Mouse (Mus musculus): ENCODE results near the gene Pramel1.
"Not testable (repeated sequence)": the region's sequence is repeated elsewhere in the genome, so short reads cannot be mapped to it uniquely, and the experiment has no call there.

Pramel1 gene

DNA sequence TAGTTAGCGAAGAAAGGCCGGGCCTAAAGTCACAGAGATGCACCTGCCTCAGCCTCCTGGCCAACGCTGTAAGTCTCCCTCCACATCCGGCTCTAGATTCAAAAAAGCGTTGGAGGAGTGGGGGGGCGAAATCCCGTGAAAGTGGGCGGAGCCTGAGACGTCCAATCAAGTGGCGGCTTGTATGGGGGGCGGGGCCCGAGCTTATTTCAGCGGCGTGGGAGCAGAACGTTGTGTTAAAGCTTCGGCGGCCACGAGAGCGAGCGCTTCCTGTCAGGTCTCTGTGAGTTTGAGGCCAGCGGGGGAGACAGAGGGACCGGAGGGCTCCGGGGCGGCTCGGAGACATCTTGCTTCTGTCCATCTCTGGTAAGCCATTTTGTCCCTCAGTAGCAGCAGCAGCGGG lies at the start of gene Pramel1:
Gene Pramel1, plus strand, starts transcription at position 248 of the 400 bp plus-strand sequence.
- CTCF ChIA-PET = interaction anchor here (0.7 kb wide), 1 partner anchor 62 kb away, joined by 12 read pairs; no protein-coding TSS in a partner anchor

- CTCF ChIA-PET = not testable (repeated sequence)
Measured at GRCm38 (mm10) chr4:143345491-143345890, 48.7 kb upstream of the Pramel1 start.

GRCm38 (mm10) chr4:143348678-143349077 lies 45.5 kb upstream of the Pramel1 start:
- CTCF ChIA-PET = no interaction called here

- CTCF ChIA-PET = no interaction called here
Measured at GRCm38 (mm10) chr4:143349484-143349906, 44.7 kb upstream of the Pramel1 start, which contains the start of gene Lrrc38. Gene Lrrc38 (plus strand): TSS chr4:143349757.

DNA sequence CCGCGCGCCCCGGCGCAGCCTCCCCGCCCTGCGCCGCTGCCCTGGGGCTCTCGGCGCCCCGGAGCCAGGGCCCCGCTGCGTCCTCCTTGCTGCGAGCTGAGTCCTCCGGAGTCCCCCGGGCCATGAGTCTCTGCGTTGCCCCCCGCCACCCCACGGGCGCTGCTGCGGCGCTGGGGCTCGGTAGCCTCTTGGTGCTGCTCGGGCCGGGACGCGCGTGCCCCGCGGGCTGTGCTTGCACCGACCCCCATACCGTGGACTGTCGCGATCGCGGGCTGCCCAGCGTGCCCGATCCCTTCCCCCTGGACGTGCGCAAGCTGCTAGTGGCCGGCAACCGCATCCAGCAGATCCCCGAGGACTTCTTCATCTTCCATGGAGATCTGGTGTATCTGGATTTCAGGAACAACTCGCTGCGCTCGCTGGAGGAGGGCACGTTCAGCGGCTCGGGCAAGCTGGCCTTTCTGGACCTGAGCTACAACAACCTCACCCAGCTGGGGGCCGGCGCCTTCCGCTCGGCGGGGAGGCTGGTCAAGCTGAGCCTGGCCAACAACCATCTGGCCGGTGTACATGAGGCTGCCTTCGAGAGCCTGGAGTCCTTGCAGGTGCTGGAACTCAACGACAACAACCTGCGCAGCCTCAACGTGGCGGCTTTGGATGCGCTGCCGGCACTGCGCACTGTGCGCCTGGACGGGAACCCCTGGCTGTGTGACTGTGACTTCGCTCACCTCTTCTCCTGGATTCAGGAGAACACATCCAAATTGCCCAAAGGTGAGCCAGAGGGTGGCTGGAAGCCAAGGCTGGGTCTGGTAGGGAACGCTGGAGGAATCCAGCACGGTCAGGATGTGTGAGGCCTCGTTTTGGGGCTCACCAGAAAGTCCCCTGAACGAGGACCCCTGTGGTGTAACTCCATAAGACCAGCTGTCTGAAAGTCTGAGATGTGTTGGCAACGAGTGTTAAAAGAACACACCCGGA lies 43.9 kb upstream of the Pramel1 start:
- CTCF ChIA-PET = no interaction called here

- CTCF ChIA-PET = no interaction called here
Measured at GRCm38 (mm10) chr4:143352301-143352700, 41.9 kb upstream of the Pramel1 start.

- CTCF ChIA-PET = no interaction called here
Measured at GRCm38 (mm10) chr4:143361520-143361919, 32.7 kb upstream of the Pramel1 start.

- CTCF ChIA-PET = no interaction called here
Measured at GRCm38 (mm10) chr4:143366415-143367041, 27.7 kb upstream of the Pramel1 start.

DNA sequence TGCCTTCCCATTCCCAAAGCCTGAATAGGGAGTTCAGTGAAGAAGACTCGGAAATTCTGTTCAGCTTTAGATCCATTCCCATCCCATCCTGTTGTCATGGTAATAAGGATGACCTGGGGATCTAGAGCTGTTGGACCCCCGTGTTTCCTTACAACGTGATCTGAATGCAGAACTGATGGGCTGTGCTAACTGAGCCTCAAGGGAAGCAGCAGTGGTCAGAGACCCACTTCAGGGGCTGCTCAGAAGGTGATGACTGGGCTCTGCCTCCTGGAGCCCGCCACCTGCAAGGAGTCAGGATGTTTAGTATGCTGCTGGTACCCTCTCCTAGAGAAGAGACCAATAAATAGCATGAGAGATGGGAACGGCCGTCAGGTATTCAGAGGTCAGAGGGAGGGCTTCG lies 14.7 kb upstream of the Pramel1 start:
- CTCF ChIA-PET = interaction anchor here (0.6 kb wide), 1 partner anchor 12 kb away, joined by 3 read pairs; no protein-coding TSS in a partner anchor

GRCm38 (mm10) chr4:143379931-143380715 lies 14.1 kb upstream of the Pramel1 start:
- CTCF ChIA-PET = interaction anchor here (0.6 kb wide), 1 partner anchor 12 kb away, joined by 3 read pairs; no protein-coding TSS in a partner anchor

DNA sequence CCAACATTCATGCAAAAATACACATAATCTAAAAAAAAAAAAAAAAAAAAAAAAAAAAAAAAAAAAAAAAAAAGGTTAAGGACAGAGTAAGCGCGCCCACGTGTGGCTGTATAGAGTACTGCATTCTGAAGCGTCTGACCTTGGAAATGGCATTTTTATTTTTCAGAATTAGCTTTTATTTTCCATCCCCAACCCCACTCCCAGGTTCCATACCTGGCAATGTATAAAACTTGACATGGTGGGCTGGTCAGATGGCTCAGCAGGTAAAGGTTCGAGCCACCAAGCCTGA lies 13.6 kb upstream of the Pramel1 start:
- CTCF ChIA-PET = no interaction called here

DNA sequence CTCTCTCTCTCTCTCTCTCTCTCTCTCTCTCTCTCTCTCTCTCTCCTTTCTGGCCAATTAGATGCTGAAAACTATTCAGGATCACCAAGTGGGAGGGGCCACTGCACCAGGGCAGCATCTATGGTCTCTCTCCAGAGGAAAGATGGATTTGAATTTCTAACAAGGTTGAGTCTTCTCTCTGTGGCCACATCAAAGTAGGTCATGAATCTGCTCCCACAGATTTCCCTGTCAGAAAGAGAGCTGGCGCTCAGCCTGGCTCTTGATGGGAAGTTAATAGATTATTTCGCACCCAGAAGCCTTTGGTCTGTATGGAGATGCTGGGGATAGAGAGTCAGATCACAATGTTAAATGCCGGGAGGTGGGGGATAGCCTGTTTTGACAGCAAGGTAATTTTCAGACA lies 12.1 kb upstream of the Pramel1 start:
- CTCF ChIA-PET = no interaction called here

GRCm38 (mm10) chr4:143383646-143384045 lies 10.6 kb upstream of the Pramel1 start:
- CTCF ChIA-PET = no interaction called here

GRCm38 (mm10) chr4:143388955-143389702 lies 5.1 kb upstream of the Pramel1 start:
- CTCF ChIA-PET = no interaction called here

GRCm38 (mm10) chr4:143411566-143412218 lies 17.5 kb downstream of the Pramel1 start:
- CTCF ChIA-PET = no interaction called here

GRCm38 (mm10) chr4:143412219-143413092 lies 18.2 kb downstream of the Pramel1 start, which contains the start of gene Pramef8:
Gene Pramef8 (plus strand): TSS chr4:143412426.
- CTCF ChIA-PET = no interaction called here

DNA sequence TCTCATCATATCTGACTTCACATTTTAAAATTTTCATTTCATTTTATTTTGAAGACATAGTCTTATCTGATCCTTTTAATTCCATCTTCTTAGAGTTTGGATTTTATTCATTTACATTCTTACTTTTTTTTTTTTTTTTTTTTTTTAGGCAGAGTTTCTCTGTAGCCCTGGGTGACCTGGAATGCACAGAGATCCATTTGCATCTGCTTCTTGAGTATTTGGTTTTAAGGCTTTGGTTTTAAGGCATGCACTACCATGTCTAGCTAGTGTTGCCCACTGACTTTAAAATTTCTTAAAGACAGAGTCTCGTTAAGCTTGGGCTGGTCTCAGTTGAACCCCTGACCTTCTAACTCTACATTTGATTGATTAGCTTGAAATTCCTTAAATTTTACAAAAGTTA lies 19.4 kb downstream of the Pramel1 start:
- CTCF ChIA-PET = no interaction called here

GRCm38 (mm10) chr4:143414121-143414520 lies 19.9 kb downstream of the Pramel1 start:
- CTCF ChIA-PET = no interaction called here

DNA sequence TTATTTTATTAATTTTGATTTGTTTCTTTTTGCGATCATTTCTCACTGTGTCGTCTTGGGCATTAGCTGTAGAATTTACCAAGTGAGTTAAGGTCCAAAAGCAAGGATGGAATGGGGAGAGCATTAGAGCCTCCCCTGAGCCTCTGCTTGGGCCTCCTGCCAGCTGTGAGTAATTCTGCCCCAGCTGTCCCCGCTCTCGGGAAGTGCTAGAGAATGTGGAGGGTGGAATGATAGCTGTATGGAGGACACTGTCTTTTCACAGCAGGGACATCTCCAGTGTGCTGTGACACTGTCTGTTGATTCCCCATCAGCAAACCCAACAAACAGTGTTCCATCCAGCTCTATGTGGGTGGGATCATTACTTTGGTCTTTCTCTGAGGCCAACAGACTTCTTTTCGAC lies 32.5 kb downstream of the Pramel1 start:
- CTCF ChIA-PET = not testable (repeated sequence)

Data from spleen, embryonic (tissue).